In genomic region chr9:20466761-20467442, GRCm38 (mm10) we compare ENCODE assay signal across 8 mouse cellular contexts. TPM values are rescaled to one million over a fixed set of nuclear protein-coding genes. Genes with fewer than 3 reads are reported as not detected.
A peak's percentile ranks its signal among the peaks of the same experiment; 100 is the strongest.
DNase-seq lines count a peak whose midpoint lies in the region; ATAC-seq and TF ChIP-seq lines count a peak whose summit lies in the region.

No protein-coding gene starts in this region.

- no peaks in the 10 kb centered on the region for H3K27me3 ChIP-seq in kidney, postnatal 0 days (ENCODE audit: insufficient read depth, low read length)
- 0 out of 2 replicates have a peak, but pooled peaks cover 6% of the 10 kb centered on the region for H3K27me3 ChIP-seq in liver, embryonic 13.5 days
- no peaks in the 10 kb centered on the region for H3K27me3 ChIP-seq in neural tube, embryonic 11.5 days (ENCODE audit: control insufficient read depth, insufficient read depth, low read length)

- intact Hi-C loops in gastrocnemius, postnatal 14 days (cut with DNase I; ENCODE audit: low total_unique reads): loop anchor here (5.0 kb wide), 1 partner anchor 80 kb away; no protein-coding TSS in a partner anchor

- no peaks in the 10 kb centered on the region for H3K4me1 ChIP-seq in kidney, postnatal 0 days (replicated peaks; ENCODE audit: insufficient read depth, low read length)
- no peaks in the 10 kb centered on the region for H3K4me1 ChIP-seq in liver, embryonic 13.5 days (replicated peaks)
- no peaks in the 10 kb centered on the region for H3K4me1 ChIP-seq in neural tube, embryonic 11.5 days (ENCODE audit: control insufficient read depth, insufficient read depth, low read length)

- peak; percentile 90 for TF ChIP-seq CTCF in kidney, postnatal 0 days (IDR thresholded peaks at IDR 0.05; ENCODE audit: low read depth)

- H3K4me3 ChIP-seq in kidney, postnatal 0 days (replicated peaks; ENCODE audit: low read depth, low read length): no peak overlapping the region
- H3K4me3 ChIP-seq in liver, embryonic 13.5 days (replicated peaks): no peak overlapping the region
- H3K4me3 ChIP-seq in neural tube, embryonic 11.5 days (ENCODE audit: low read depth, low read length): no peak overlapping the region

- H3K36me3 ChIP-seq in kidney, postnatal 0 days (ENCODE audit: insufficient read depth, low read length): peaks cover 29% of the 10 kb centered on the region
- H3K36me3 ChIP-seq in liver, embryonic 13.5 days: peaks cover 33% of the 10 kb centered on the region
- peaks cover 20% of the 10 kb centered on the region for H3K36me3 ChIP-seq in neural tube, embryonic 11.5 days (ENCODE audit: control insufficient read depth, insufficient read depth, low read length)

- WGBS in kidney, postnatal 0 days: 60% methylated on average over 7 of the region's 7 CpGs
- WGBS in liver, embryonic 13.5 days (ENCODE audit: insufficient replicate concordance): 50% methylated on average over 7 of the region's 7 CpGs
- 56% methylated on average over 7 of the region's 7 CpGs for WGBS in neural tube, embryonic 11.5 days

- no peak overlapping the region for H3K9ac ChIP-seq in kidney, postnatal 0 days (ENCODE audit: low read depth, low read length)
- H3K9ac ChIP-seq in liver, embryonic 13.5 days: no peak overlapping the region
- H3K9ac ChIP-seq in neural tube, embryonic 11.5 days (ENCODE audit: low read length): no peak overlapping the region

- H3K9me3 ChIP-seq in kidney, postnatal 0 days (replicated peaks; ENCODE audit: low read length): no peaks in the 10 kb centered on the region
- H3K9me3 ChIP-seq in liver, embryonic 13.5 days (replicated peaks): peaks cover 9% of the 10 kb centered on the region; the same call in 1 of the 2 replicates
- no peaks in the 10 kb centered on the region for H3K9me3 ChIP-seq in neural tube, embryonic 11.5 days (ENCODE audit: control insufficient read depth, low read length)

- ATAC-seq in kidney, postnatal 0 days (replicated peaks; ENCODE audit: low FRiP score, low read depth): no peak; the same call in 1 of the 2 replicates
- ATAC-seq in liver, embryonic 13.5 days (ENCODE audit: low read depth): peak; percentile 60; the same call in 1 of the 2 replicates
- peak; percentile 48; the same call in 1 of the 2 replicates for ATAC-seq in neural tube, embryonic 11.5 days (ENCODE audit: insufficient read depth, low FRiP score, low TSS enrichment)

- peak; percentile 86 for DNase-seq in 3T3-L1 (ENCODE audit: low read depth, low spot score)
- peak; percentile 55 for DNase-seq in MN1 (ENCODE audit: low spot score)
- peak; percentile 50 to 79 for DNase-seq in cerebellum, postnatal 25 days
- DNase-seq in gastrocnemius, postnatal 14 days: peak; percentile 37
- DNase-seq in kidney, postnatal 0 days (ENCODE audit: low spot score): peak; percentile 88
- DNase-seq in liver, embryonic 13.5 days: peak; percentile 34
- DNase-seq in neural tube, embryonic 11.5 days (ENCODE audit: low spot score): peak; percentile 58
- DNase-seq in thymus, postnatal 10 days (ENCODE audit: low spot score in 2 of 2): peak; percentile 18 to 81

- no peak overlapping the region for H3K27ac ChIP-seq in kidney, postnatal 0 days
- H3K27ac ChIP-seq in liver, embryonic 13.5 days: no peak overlapping the region
- no peak overlapping the region for H3K27ac ChIP-seq in neural tube, embryonic 11.5 days (ENCODE audit: low read depth, low read length)

- no peak overlapping the region for H3K4me2 ChIP-seq in kidney, postnatal 0 days (ENCODE audit: low read length)
- H3K4me2 ChIP-seq in liver, embryonic 13.5 days: no peak overlapping the region
- H3K4me2 ChIP-seq in neural tube, embryonic 11.5 days (ENCODE audit: low read depth): no peak overlapping the region

RNA-seq across cellular contexts. Expression of gene Zfp26, which starts 6.9 kb away (rescaled TPM):
- total RNA-seq in gastrocnemius, postnatal 14 days (2021): 1 to 10 TPM; 7.6 to 8.5 TPM
- 13.5 and 15.3 TPM in 2 replicates for polyA plus RNA-seq in kidney, postnatal 0 days (2015; fragmentation: Nextera tagmentation; extraction: Ambion mirVana)
- 4.4 and 5.4 TPM in 2 replicates for polyA plus RNA-seq in liver, embryonic 13.5 days (2015; fragmentation: Nextera tagmentation; extraction: Ambion mirVana)
- polyA plus RNA-seq in neural tube, embryonic 11.5 days (2014; fragmentation: Nextera tagmentation; extraction: Ambion mirVana): 31.0 and 37.7 TPM in 2 replicates

RNA-seq across cellular contexts. Expression of gene Zfp426, which starts 25.6 kb away (rescaled TPM):
- 1 to 10 TPM; 7.4 to 8.2 TPM for total RNA-seq in gastrocnemius, postnatal 14 days (2021)
- polyA plus RNA-seq in kidney, postnatal 0 days (2015; fragmentation: Nextera tagmentation; extraction: Ambion mirVana): 18.2 and 19.3 TPM in 2 replicates
- 6.7 and 7.9 TPM in 2 replicates for polyA plus RNA-seq in liver, embryonic 13.5 days (2015; fragmentation: Nextera tagmentation; extraction: Ambion mirVana)
- polyA plus RNA-seq in neural tube, embryonic 11.5 days (2014; fragmentation: Nextera tagmentation; extraction: Ambion mirVana): 35.4 and 37.6 TPM in 2 replicates

RNA-seq across cellular contexts. Expression of gene Zfp266, which starts 54.3 kb away (rescaled TPM):
- total RNA-seq in gastrocnemius, postnatal 14 days (2021): 10 to 100 TPM; 22.2 to 22.6 TPM
- 58.0 and 63.0 TPM in 2 replicates for polyA plus RNA-seq in kidney, postnatal 0 days (2015; fragmentation: Nextera tagmentation; extraction: Ambion mirVana)
- polyA plus RNA-seq in liver, embryonic 13.5 days (2015; fragmentation: Nextera tagmentation; extraction: Ambion mirVana): 16.0 and 17.7 TPM in 2 replicates
- 137 and 141 TPM in 2 replicates for polyA plus RNA-seq in neural tube, embryonic 11.5 days (2014; fragmentation: Nextera tagmentation; extraction: Ambion mirVana)

Comparison
In these comparisons a context has a peak if more than half of its experiments do, and no peak if none do; other contexts are left out.
1. DNase-seq: peak in every context shown above with its lines; median percentile 88 in kidney, postnatal 0 days; 86 in 3T3-L1; 64 in cerebellum, postnatal 25 days; 58 in neural tube, embryonic 11.5 days; 55 in MN1; 50 in thymus, postnatal 10 days; 37 in gastrocnemius, postnatal 14 days; 34 in liver, embryonic 13.5 days.